Mouse (Mus musculus): ENCODE data around the gene Ucp2. TPM values are rescaled to one million over a fixed set of nuclear protein-coding genes. Genes with fewer than 3 reads are reported as not detected.

The Ucp2 gene
- total RNA-seq (2014; fragmentation: Nextera tagmentation) (413 and 551 TPM in 2 replicates), total RNA-seq (2017) (97.5 and 99.2 TPM in 2 replicates)

DNA sequence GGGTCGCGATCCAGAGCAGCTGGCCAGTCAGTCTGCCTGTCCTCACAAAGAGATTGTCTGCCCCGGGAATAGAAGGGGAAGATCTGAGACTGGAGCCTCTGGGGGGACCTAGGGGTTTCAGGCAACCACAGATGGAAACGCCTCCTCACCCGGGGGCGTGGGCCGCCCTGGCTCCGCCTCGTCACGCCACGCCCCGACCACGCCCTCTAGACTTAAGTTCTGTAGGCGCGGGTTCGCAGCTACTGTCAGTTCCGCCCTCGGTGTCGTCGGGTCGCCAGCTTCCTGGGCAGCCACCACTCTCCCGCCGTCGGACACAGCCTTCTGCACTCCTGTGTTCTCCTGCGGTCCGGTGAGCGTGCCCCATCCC is at the start of gene Ucp2:
Ucp2 (plus strand) TSS at position 221 of the 367 bp plus-strand sequence.
- ATAC-seq (replicated peaks; ENCODE audit: poor library complexity, severe bottlenecking), result peak; percentile 75

DNA sequence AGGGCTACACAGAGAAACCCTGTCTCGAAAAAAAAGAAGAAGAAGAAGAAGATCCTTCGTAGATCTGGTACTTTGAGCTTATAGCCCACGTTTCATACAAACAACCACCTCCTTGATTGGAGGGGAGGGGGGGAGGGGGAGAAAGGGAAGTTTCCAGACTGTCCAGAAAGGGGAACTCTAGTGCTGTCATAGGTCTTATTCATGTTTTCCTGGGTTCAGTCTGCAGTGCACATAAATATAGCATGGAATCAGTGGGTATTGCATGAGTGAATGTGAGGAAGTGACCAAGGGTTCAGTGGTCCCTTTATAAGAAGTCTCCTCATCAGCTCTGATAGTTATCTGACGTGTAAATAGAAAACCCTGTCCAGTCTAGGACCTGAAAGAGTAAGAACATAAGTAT is 49.4 kb upstream of the Ucp2 start:
- ATAC-seq (replicated peaks; ENCODE audit: poor library complexity, severe bottlenecking), result peak; percentile 99

DNA sequence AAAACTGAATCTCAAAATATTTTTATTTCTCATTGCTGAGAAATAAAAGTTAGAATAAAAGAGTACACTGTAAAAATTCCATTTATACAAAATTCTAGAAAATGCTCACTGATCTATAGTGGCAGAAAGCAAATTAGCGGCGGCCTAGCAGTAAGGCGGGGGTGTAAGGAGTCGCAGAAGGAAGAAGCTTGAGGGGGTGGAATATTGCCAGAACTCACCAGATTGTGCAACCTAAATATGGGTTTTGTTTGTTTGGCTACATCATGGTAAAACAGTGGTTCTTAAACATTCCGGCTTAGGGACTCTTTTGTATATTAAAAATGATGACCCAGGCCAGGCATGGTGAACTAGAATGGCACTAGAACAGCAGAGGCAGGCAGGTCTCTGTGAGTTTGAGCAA is 46.9 kb upstream of the Ucp2 start:
- no peak for ATAC-seq (replicated peaks; ENCODE audit: poor library complexity, severe bottlenecking)

DNA sequence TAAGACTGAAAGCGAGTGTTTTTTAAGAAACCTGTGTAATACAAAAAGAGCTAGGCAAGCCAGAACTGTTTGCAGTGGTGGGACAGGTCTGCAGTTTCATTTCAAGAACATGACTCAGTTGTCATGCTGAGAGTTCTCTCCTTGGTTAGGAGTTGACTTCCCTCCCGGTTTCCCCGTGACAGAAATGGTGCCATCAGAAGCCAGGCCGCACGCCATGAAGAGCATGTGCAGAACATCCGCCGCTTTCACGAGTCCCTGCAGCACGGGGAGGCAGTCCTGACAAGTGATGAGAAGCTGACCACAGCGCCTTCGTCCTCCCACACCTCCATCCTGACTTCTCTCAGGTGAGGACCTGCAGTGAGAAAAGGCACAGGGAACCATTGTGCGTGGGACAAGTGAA is 44.6 kb upstream of the Ucp2 start:
- ATAC-seq (replicated peaks; ENCODE audit: poor library complexity, severe bottlenecking), result no peak

DNA sequence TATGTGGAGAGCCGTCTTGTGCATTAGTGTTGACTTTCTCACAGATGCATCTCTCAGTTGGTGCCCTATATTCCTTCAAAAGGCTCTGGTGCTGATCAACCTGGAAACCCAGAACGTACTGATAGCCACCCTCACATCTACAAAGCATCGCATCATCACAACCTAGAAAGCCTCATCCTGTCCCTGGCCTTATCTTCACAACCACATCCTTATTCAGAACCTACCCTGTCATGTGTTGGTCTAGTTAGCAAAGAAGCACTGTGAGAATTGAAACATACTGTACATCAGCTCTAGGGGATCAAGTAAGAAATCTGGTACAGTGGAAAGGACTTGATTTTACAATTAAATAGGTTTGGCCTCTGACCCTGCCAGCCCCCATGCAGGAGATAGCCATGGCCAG is 44.2 kb upstream of the Ucp2 start:
- ATAC-seq (replicated peaks; ENCODE audit: poor library complexity, severe bottlenecking), result no peak; the same call in 1 of the 2 replicates

DNA sequence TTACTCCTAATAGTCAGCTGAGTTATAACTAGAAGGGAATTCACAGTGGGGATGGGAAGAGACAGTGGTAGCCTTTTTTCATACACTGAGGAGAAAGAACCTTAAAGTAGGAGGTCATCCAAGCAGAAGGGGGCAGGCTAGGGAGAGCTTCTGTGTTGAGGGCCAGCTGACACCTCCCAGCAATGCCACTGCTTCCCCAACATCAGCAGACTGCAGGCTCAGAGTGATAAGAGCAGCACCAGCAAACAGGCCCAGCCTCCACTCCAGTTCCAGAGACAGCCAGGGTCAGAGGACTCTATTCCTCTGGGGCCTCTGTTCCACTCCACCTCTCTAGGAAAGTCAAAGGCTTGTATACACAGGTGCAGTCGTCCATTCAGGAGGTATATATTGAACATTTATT is 35.0 kb upstream of the Ucp2 start:
- no peak for ATAC-seq (replicated peaks; ENCODE audit: poor library complexity, severe bottlenecking)

DNA sequence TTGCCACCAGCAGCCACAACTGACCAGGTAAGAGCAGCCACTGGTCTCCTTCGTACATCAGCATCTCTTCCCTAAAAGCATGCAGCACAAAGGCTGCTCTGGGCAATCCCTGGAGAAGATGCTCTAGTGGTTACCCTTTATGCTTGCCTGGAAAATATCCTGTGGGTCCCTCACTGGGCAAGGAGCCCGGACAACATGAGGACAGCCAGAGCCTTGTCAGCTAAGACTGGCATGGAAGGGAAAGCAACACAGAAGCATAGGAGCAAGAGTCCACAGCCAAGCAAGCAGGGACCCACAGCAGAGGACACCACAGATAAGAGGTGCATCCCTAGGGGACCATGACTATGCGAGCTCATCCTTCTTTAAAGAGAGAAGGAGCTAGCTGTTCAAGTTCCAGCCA is 33.3 kb upstream of the Ucp2 start:
- ATAC-seq (replicated peaks; ENCODE audit: poor library complexity, severe bottlenecking), result no peak

DNA sequence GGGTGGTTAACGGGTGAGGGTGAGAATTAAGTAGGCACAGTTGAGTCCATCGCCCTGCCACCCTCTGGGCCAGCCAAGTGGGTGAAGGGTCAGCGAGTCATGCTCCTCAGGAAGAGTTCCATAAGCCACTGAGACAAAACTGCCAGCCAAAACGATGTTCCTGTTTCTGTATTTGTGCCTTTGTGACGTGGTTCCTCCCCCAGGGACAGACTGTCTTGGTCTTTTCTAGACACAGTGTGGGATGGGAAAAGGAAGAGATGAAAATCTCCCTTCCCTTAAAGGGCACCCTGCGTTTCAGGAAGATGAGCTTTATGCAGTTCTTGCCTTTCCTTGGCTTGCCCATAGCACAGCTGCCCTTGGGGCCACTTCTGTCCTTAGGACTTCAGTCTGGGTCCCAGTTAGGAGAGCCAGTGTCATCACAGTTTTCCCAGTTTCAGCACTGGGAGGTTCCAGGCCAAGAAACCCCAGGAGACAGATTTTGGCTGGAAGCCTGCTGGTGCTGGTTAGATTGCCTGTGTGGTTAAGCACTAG is 31.5 kb upstream of the Ucp2 start:
- ATAC-seq (replicated peaks; ENCODE audit: poor library complexity, severe bottlenecking), result peak; percentile 81

DNA sequence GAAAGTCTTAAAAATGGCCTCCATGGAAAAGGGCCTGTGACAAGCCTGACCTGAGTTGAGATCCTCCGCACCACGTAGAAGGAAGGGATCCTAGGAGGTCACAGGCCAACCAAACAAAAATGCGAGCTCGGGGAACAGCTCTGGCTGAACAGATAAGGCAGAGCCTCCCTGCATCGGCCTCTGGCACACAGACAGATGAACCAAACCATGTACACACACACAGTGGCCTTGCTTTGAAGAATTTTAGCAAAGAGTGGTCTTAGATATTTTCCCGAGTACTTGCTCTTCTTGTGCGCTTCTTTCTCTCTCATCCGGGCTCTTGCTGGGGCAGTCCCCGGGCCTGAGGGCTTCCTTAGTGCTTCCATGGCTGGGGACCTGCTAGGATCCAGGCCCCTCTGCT is 29.9 kb upstream of the Ucp2 start:
- ATAC-seq (replicated peaks; ENCODE audit: poor library complexity, severe bottlenecking), result no peak

DNA sequence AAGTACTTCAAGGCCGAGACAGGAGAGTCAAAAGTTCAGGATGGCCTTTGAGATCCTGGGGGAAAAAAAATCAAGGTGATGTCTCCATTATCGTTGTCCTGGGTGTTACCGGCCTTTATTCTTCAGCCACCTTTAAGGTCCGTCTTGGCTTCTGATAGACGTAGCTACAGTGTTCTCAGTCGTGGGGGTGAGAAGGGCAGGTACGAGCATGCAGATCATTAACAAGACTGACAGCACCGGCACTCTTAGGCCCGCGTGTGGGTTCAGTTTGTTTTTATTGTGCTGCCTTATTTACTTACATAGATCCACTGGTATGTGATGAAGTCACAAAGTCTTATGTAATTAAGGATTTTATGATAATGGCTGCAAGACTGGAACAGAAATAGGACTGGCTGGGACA is 29.4 kb upstream of the Ucp2 start:
- no peak for ATAC-seq (replicated peaks; ENCODE audit: poor library complexity, severe bottlenecking)

DNA sequence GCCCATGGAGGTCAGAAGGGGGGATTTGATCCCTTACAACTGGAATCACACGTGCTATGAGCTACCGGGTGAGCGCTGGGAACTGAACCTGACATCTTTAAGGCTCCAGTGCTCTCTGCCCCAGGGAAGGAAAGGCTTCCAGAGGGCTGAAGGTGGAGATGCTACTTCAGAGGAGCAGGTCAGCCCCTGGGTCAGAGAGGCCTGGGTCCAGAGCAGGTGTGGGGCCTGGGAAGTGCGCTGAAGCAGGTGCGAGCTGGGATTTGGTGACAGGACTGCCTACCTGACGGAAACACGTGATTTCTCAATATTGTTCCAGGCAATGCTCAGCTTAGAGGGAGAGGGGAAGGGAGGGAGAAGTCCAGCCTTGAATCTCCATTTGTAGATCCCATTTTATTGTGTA is 28.9 kb upstream of the Ucp2 start:
- no peak for ATAC-seq (replicated peaks; ENCODE audit: poor library complexity, severe bottlenecking)

DNA sequence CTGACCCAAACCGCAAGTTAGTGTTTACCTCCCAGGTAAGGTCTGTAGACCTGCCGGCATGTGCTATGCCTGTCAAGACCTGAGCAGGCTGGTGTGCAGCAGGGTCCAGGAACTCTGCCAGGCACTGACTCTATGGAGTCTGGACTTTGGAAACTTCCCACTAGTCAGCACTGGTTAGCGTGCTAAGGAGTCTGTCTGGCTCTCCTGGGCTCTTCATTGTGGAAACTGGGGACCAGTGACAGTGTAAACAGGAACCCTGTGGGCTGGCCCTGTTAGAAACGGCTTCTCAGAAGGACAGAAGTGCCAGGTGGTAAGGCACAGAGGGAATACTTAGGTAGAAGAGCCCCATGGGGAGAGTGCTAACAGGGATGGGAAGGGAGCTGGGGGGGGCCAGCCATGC is 27.9 kb upstream of the Ucp2 start:
- ATAC-seq (replicated peaks; ENCODE audit: poor library complexity, severe bottlenecking), result no peak

DNA sequence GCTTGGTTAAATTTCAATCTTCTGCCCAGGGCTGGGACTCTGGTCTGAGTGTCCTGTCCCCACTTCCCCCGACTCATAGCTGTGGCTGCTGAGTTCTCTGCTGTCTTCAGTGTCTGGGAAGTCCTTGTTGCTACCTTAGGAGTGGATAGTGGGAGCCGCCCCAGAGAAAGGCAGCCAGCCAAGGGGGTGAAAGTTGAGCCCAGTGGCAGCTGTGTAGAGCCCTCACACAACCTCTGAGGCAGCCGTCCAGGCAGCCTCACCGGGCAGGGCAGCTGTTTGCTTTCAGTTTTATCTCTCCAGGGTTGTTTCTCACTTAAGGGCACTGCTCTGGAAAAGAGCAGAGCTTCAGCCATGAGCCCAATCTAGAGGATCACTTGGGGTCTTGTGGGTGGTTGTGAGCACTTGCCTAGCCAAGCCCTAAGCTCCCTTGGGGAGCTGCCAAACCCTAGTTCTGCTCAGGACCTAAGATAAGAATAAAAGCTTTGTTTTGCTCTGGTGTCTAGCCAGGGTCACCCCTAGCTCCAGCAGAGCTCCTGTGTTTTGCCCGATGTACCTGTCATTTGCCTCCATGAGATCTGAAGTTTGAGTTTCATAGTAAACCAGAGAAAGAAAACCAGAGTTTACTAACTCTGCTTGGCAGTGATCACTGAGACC is 27.4 kb upstream of the Ucp2 start:
- no peak for ATAC-seq (replicated peaks; ENCODE audit: poor library complexity, severe bottlenecking)

DNA sequence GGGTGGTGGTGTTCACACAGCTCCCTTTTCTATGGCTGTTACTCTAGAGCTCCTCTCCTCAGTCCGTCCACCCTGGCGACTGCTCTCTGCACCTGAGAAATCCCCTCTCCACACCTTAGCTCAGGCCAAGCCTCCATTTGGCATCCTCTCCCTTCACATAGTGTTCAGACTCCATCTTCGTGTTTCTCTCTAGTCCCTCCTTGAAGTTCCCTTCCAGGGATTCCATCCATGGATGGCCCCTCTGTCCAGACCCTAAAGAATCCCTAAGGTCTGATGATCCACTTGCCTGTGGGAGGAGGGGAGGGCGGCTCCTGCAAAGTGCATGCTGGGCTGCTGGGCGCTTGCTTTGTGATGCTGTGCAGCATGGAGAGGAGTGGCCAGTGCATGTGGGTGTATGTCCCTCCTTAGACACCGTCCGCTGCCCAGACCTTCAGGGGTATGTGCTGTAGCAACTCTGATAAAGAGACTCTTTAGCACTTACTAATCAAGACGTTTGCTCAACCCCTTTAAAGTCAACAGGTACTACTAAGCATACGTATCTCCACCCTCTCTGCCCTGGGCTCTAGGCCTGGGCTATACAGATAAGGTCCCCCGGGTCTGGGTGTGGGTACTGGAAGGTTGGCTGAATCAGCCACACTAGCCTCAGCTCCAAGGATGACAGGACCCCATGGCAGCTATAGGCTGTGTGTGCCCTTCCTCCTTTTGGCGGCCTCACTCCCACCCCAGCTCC is 26.2 kb upstream of the Ucp2 start:
- no peak for ATAC-seq (replicated peaks; ENCODE audit: poor library complexity, severe bottlenecking)

DNA sequence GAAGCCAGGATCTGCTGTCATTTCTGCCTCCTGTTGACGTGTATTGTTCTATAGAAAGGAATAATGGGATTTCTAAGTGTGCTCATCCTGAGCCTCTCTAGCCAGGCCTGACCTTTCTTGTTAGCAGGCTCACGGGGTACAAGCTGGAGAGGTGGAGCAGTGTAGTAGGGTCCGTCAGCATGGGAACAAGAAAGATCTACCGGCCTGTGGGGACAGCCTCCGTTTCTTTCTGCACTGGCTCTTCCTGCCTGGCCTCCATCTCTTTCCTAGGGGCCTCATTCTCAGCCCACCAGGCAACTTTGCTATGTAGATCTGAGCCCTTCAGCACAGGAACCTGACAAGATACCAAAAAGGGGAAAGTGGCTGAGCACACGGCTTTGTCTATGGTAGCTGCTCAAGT is 24.4 kb upstream of the Ucp2 start:
- no peak for ATAC-seq (replicated peaks; ENCODE audit: poor library complexity, severe bottlenecking)

DNA sequence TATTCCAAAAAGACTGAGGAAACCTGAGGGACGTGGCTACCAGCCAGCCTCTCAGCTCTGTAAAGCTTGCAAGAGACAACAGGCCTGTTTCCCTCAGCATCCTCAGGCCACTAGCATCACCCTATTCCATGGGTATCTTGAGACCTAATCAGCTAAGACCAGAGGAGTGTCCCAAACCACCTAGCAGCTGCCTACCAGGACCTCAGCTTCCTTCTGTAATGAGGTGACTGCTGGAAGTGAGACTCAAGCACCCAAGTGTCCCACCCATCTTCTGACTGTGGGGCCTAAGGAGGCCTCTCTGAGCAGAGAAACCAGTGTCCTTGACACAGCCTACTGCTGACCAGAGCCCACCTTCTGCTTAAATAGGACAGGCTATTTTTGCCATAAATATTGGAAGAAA is 23.6 kb upstream of the Ucp2 start:
- ATAC-seq (replicated peaks; ENCODE audit: poor library complexity, severe bottlenecking), result no peak

DNA sequence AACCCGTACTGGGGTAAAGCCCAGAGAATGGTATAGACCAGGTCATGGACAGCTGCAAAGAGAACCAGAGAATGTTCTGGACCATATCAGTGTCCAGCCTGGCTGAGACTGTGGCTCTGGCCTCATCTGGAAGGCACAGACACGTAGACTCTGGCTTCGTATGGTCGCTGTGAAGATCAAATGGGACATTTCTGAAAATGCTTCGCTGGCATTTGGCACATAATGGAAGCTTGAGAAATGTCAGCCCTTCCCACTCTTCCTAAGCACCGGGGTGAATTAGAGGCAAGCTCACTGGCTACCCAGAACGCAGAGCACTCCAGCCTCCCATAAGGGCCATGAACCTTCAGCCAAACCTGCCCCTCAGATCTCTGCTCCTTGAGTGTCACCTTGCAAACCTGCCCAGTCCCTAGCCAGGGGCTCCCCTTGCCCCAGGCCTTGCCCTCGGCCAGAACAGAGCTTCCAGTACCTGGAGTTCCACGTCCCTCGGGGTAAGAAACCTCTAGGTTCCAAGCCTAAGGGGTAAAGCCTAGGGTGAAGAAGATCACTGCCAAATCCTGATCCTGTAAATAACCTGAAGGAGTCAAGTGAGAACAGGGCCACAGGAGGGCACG is 22.2 kb upstream of the Ucp2 start:
- no peak for ATAC-seq (replicated peaks; ENCODE audit: poor library complexity, severe bottlenecking)

DNA sequence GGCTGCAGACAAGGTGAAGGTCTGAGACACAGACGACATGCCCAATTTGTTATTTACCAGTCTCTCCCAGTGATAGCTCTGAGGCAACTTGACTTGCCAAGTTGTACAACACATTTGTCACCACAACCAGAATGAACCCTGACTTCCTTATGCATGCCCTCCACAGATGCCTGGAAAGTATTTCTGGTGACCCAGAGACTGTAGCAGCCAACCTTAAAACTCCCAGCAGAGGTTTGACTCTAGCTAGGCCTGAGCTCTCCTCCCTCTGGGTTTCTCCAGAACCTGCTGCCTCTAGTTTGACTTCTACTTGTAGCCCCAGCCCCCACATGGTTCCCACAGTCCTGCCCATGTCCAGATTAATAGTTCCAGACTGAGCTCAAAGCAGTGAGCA is 21.7 kb upstream of the Ucp2 start:
- no peak for ATAC-seq (replicated peaks; ENCODE audit: poor library complexity, severe bottlenecking)

DNA sequence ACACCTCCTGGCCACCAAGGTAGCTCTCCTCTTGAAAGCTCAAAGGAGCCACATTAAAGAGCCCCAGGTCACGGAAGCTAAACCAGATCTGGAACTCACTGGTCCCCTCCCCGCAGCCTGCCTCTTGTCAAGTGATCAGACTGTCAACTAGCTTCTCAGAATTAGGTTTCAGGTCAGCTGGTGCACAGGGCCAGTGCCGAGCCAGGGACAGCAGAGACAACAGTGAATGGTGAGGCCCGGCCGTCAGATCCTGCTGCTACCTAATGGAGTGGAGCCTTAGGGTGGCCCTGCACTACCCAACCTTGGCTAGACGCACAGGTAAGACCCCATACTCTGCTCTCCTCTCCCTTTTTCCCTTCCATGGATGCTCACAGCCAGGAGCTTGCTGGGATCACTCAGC is 20.4 kb upstream of the Ucp2 start, which contains the start of gene Ucp3:
Ucp3 (plus strand) TSS at position 214 of the 400 bp plus-strand sequence.
- no peak for ATAC-seq (replicated peaks; ENCODE audit: poor library complexity, severe bottlenecking)

DNA sequence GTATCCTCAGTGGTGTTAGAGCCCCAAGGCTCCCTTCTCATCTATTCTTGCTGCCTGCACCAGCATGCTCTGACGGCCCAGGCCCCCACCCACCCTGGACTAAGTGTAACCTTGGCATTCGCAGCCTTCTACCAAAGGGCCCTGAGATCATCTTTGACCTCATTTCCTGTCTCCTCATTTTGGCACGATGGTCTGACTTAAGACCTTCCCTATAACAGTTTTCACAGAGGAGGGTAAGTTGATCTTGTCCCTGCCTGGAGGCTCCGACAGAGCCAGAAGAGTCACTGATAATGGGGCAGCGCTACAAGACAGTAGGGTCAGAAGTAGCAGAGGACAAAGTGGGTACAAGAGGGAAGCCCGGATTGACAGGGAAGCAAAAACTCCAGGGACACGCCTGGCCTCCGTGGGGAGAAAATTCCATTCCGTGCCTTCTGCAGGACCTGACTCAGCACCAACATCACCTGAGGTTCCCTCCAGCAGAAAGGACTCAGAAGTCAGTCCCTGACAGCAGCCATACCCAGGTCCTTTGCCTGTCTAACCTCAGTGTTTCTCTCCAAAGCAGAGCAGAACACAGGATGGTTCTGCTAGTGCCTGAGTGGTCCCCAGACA is 19.2 kb upstream of the Ucp2 start:
- ATAC-seq (replicated peaks; ENCODE audit: poor library complexity, severe bottlenecking), result no peak

DNA sequence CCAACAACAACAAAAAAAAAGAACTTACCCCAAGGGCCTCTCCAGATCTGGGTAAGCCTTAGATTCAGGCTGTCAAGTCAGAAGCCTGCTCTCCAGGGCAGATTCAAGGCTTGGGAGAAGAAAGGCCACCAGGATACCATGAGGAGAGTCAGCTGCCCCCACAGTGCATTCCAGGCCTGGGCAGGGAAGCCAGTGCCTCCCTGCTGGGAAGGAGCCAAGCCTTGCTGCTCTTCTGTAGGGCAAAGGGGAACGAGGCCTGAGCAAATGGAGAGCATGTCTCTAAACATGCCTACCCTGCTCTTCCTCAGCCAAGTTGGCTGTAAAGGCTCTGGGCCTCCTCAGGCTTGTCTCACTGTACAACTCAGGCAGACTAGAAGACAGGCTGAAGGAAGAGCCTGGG is 18.5 kb upstream of the Ucp2 start:
- ATAC-seq (replicated peaks; ENCODE audit: poor library complexity, severe bottlenecking), result no peak

Data from granulocyte monocyte progenitor cell, adult 5-6 weeks (primary cell).